Mouse (Mus musculus): ENCODE measurements around the gene Rabggta. TPM values are rescaled to one million over a fixed set of nuclear protein-coding genes. Genes with fewer than 3 reads are reported as not detected.
A peak's percentile ranks its signal among the peaks of the same experiment; 100 is the strongest.

Gene Rabggta
- polyA plus RNA-seq, 1 experiment from 2014 or later: 65.1 TPM

DNA sequence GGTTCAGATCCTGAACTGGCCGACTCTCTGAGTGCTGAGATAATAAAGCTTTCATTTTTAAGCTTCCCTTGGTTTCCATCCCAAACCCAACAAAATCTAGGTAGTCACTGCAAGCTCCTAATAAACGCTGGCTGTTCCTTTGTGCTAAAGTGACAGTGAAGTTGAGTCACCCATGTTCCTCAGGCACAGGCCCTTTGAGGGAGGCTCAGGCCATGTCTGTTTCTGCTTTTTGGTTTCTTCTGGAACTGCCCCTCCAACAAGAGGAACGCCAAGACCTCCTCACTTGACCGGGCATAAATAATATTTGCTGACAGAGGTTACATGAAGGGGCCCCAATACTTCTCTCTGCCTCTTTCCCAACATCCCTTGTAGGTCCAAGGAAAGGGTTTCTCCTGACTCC, 13.7 kb upstream of the Rabggta start:
- ATAC-seq: no peak
- no peak overlapping the region for H3K9ac ChIP-seq (ENCODE audit: low read depth, low read length)
- H3K27ac ChIP-seq (ENCODE audit: low read length): no peak overlapping the region
- H3K9me3 ChIP-seq (replicated peaks; ENCODE audit: control insufficient read depth, low read length, poor library complexity, severe bottlenecking): no peaks in the 10 kb centered on the region
- no peak overlapping the region for H3K4me2 ChIP-seq (ENCODE audit: low read length)
- H3K27me3 ChIP-seq (ENCODE audit: control insufficient read depth, insufficient read depth, low read depth, low read length): no peaks in the 10 kb centered on the region
- 86% methylated on average over 4 of the region's 4 CpGs for WGBS
- H3K36me3 ChIP-seq (ENCODE audit: control insufficient read depth, insufficient read depth, low read length): peaks cover 15% of the 10 kb centered on the region; the same call in 1 of the 2 replicates
- H3K4me1 ChIP-seq (ENCODE audit: control insufficient read depth, insufficient read depth, low read length): no peaks in the 10 kb centered on the region
- H3K4me3 ChIP-seq (ENCODE audit: low read depth, low read length): no peak overlapping the region

DNA sequence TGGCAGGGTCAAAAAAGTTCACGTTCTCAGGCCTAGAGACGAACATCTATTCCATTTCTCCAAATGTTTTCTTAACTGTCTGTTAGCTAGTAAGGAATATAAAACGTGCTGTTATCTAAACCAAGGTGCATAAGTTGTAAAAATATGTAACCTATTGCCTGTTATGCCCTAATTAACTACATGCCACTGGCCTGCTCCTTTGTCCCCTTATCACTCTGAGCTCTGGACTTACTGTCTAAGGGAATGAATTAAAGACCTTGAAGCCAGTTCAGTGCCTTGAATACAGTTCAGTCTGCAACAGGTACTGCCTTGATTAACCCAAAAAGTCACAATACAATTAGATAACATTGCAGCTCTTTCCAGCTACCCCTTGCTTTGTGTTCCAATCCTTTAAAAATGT, 13.3 kb upstream of the Rabggta start:
- no peak overlapping the region for H3K27ac ChIP-seq (ENCODE audit: low read length)
- H3K9me3 ChIP-seq (replicated peaks; ENCODE audit: control insufficient read depth, low read length, poor library complexity, severe bottlenecking): no peaks in the 10 kb centered on the region
- 69% methylated on average over 3 of the region's 3 CpGs for WGBS
- H3K4me2 ChIP-seq (ENCODE audit: low read length): no peak overlapping the region
- ATAC-seq: no peak
- no peak overlapping the region for H3K4me3 ChIP-seq (ENCODE audit: low read depth, low read length)
- no peaks in the 10 kb centered on the region for H3K4me1 ChIP-seq (ENCODE audit: control insufficient read depth, insufficient read depth, low read length)
- H3K9ac ChIP-seq (ENCODE audit: low read depth, low read length): no peak overlapping the region
- no peaks in the 10 kb centered on the region for H3K27me3 ChIP-seq (ENCODE audit: control insufficient read depth, insufficient read depth, low read depth, low read length)
- H3K36me3 ChIP-seq (ENCODE audit: control insufficient read depth, insufficient read depth, low read length): peaks cover 15% of the 10 kb centered on the region; the same call in 1 of the 2 replicates

DNA sequence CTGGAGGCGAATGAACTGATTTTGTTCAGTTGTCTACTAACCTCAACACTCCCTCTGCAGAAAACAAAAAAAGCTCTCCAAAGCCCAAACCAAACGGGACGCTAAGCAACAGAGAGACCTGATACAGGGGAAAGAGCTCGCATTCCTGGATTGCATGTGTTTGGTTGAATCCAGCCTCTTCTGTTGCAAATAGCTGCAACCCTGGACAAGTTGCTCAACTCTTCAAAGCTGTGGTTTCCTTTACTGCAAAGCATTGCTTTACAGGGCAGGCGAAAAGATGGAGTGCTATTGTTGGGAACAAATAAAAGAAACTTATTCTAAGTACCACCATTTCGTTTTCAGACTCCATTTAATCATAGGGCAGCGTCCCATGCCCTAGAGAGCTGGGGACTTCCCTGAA, 12.8 kb upstream of the Rabggta start:
- Histone ChIP-seq H3K36me3 (ENCODE audit: control insufficient read depth, insufficient read depth, low read length) (peaks cover 11% of the 10 kb centered on the region; the same call in 1 of the 2 replicates), H3K4me1 (ENCODE audit: control insufficient read depth, insufficient read depth, low read length) (no peaks in the 10 kb centered on the region), H3K27me3 (ENCODE audit: control insufficient read depth, insufficient read depth, low read depth, low read length) (no peaks in the 10 kb centered on the region), H3K9me3 (replicated peaks; ENCODE audit: control insufficient read depth, low read length, poor library complexity, severe bottlenecking) (no peaks in the 10 kb centered on the region), H3K27ac (ENCODE audit: low read length) (no peak overlapping the region), H3K4me3 (ENCODE audit: low read depth, low read length) (no peak overlapping the region), H3K9ac (ENCODE audit: low read depth, low read length) (no peak overlapping the region), H3K4me2 (ENCODE audit: low read length) (no peak overlapping the region)
- 75% methylated on average over 7 of the region's 7 CpGs for WGBS
- no peak for ATAC-seq

DNA sequence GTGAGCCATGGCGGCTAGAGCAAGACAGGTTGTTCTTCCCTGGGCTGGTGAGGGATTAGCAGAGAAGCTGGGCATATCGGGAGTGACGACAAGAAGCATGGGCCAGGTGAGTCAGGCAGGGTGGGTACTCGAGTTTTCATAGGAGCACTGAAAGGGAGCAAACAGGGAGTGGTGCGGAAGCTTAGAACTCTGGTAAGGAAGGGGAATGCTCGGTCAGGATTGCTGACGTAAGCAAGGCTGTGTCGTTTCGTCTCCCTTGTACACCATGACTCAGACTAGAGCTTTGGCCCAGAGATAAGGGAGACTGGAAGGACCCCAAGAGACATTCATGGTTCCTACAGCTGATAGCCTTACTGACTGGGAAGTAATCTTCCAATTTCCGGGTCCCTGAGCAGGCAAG, 11.8 kb upstream of the Rabggta start:
- WGBS: 80% methylated on average over 10 of the region's 10 CpGs
- H3K27me3 ChIP-seq (ENCODE audit: control insufficient read depth, insufficient read depth, low read depth, low read length): no peaks in the 10 kb centered on the region
- ATAC-seq: no peak
- no peak overlapping the region for H3K27ac ChIP-seq (ENCODE audit: low read length)
- H3K4me3 ChIP-seq (ENCODE audit: low read depth, low read length): no peak overlapping the region
- no peaks in the 10 kb centered on the region for H3K4me1 ChIP-seq (ENCODE audit: control insufficient read depth, insufficient read depth, low read length)
- no peak overlapping the region for H3K4me2 ChIP-seq (ENCODE audit: low read length)
- H3K9ac ChIP-seq (ENCODE audit: low read depth, low read length): no peak overlapping the region
- H3K36me3 ChIP-seq (ENCODE audit: control insufficient read depth, insufficient read depth, low read length): peaks cover 7% of the 10 kb centered on the region; the same call in 1 of the 2 replicates
- no peaks in the 10 kb centered on the region for H3K9me3 ChIP-seq (replicated peaks; ENCODE audit: control insufficient read depth, low read length, poor library complexity, severe bottlenecking)

DNA sequence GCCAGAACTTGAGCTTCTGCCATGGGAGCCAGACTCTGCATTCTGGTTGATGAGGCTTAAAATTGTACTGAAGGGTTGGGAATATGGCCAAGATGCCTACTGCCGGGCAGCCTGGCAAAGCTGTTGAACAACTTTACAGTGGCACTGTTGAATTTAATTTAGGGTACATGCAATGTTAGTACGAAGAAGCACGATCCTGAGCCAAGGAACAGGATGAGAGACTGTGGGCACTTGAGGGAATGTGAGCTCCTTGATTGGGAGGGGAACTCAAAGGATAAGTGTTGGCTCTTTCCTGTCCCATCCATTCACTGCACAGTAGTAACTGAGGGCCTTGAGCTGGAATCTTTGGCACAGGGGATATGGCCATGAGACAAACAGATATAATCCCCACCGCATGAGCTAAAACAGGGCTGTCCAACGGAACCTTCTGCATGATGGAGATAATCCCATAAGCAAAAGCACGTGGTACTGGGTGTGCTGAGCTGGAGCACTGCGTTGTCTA, 8.5 kb upstream of the Rabggta start:
- Histone ChIP-seq H3K4me3 (ENCODE audit: low read depth, low read length) (no peak overlapping the region), H3K4me2 (ENCODE audit: low read length) (no peak overlapping the region), H3K4me1 (ENCODE audit: control insufficient read depth, insufficient read depth, low read length) (no peaks in the 10 kb centered on the region), H3K9me3 (replicated peaks; ENCODE audit: control insufficient read depth, low read length, poor library complexity, severe bottlenecking) (no peaks in the 10 kb centered on the region), H3K9ac (ENCODE audit: low read depth, low read length) (no peak overlapping the region), H3K27me3 (ENCODE audit: control insufficient read depth, insufficient read depth, low read depth, low read length) (no peaks in the 10 kb centered on the region), H3K36me3 (ENCODE audit: control insufficient read depth, insufficient read depth, low read length) (no peaks in the 10 kb centered on the region), H3K27ac (ENCODE audit: low read length) (no peak overlapping the region)
- WGBS: 73% methylated on average over 7 of the region's 7 CpGs
- ATAC-seq: peak; percentile 73

DNA sequence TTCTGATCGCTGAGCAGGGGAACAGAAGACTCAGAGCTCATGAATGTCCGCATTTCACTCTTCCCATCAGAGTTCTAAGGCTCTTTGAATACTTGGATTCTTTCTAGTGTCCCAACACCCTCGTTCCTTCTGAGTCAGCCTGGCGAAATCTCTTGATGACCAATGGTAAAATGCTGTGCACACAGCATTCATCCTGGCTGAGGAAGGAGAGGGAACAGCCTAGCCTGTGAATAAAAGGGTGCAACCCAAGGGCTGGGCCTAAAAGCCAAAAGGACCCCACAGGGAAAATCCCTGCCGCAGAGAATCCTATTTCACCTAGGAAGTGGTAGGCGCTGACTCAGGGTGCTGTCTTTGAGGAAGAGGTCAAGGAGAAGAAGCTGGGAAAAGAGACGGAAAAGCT, 8.1 kb upstream of the Rabggta start:
- ATAC-seq: no peak; the same call in 1 of the 2 replicates
- H3K9ac ChIP-seq (ENCODE audit: low read depth, low read length): no peak overlapping the region
- H3K27me3 ChIP-seq (ENCODE audit: control insufficient read depth, insufficient read depth, low read depth, low read length): no peaks in the 10 kb centered on the region
- H3K4me1 ChIP-seq (ENCODE audit: control insufficient read depth, insufficient read depth, low read length): no peaks in the 10 kb centered on the region
- H3K9me3 ChIP-seq (replicated peaks; ENCODE audit: control insufficient read depth, low read length, poor library complexity, severe bottlenecking): no peaks in the 10 kb centered on the region
- H3K36me3 ChIP-seq (ENCODE audit: control insufficient read depth, insufficient read depth, low read length): no peaks in the 10 kb centered on the region
- H3K27ac ChIP-seq (ENCODE audit: low read length): no peak overlapping the region
- H3K4me3 ChIP-seq (ENCODE audit: low read depth, low read length): no peak overlapping the region
- H3K4me2 ChIP-seq (ENCODE audit: low read length): no peak overlapping the region
- 71% methylated on average over 7 of the region's 7 CpGs for WGBS

DNA sequence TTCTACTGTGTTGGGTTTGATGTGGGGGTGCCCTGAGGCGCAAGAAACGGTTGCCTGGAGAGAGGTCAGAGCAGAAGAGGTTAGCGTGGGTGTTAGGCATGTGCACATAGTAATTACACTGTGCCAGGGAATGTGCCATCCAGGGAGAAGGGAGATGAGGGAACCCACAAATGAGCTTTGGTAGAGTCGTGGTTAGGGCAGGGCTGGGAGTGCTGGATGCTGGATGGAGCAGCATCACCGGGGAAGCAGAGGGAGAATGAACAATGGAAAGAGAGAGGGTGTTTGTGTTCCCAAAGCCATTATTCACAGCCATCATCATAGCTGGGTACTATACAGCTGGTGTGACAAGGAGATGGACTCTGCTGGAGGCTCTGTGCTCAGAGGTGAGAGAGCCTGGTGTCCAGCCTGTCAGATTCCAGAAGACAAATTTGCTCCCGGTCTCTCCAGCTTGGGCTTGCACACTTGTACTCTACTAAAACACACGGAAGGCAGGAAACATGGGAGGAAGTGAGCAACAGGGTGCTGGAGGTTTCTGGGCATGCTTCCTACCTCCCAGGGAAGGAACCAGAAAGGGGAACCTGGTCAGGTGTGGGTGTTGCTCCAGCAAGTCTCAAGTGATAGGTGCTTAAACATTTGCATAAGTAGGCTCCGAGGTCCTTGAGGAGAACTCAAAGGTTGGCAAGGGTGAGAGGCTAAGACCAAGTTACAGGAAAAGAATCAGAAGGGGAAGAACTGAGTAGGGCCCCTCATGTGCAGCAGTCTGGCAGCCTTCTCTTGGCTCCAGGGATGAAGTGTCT, 6.0 kb upstream of the Rabggta start:
- Histone ChIP-seq H3K36me3 (ENCODE audit: control insufficient read depth, insufficient read depth, low read length) (no peaks in the 10 kb centered on the region), H3K4me3 (ENCODE audit: low read depth, low read length) (no peak overlapping the region), H3K9ac (ENCODE audit: low read depth, low read length) (no peak overlapping the region), H3K9me3 (replicated peaks; ENCODE audit: control insufficient read depth, low read length, poor library complexity, severe bottlenecking) (no peaks in the 10 kb centered on the region), H3K4me2 (ENCODE audit: low read length) (no peak overlapping the region), H3K4me1 (ENCODE audit: control insufficient read depth, insufficient read depth, low read length) (no peaks in the 10 kb centered on the region), H3K27me3 (ENCODE audit: control insufficient read depth, insufficient read depth, low read depth, low read length) (no peaks in the 10 kb centered on the region), H3K27ac (ENCODE audit: low read length) (no peak overlapping the region)
- 69% methylated on average over 8 of the region's 8 CpGs for WGBS
- no peak for ATAC-seq

DNA sequence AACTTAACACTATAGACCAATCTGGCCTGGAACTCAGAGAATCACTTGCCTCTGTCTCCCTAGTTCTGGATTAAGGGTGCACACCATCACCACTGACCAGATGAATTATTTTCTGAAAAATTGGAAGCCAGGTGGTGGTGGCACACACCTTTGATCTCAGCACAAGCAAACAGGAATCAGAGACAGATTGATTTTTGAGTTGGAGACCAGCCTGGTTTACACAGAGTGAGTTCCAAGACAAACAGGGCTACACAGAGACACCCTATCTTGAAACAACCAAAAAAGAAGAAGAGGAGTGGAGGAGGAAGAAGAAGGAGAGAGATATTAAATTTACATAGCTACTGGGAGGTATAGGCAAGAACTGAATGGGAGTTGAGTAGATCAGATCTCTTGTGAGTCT, 4.2 kb upstream of the Rabggta start:
- Histone ChIP-seq H3K4me2 (ENCODE audit: low read length) (no peak overlapping the region), H3K9ac (ENCODE audit: low read depth, low read length) (no peak overlapping the region), H3K27me3 (ENCODE audit: control insufficient read depth, insufficient read depth, low read depth, low read length) (no peaks in the 10 kb centered on the region), H3K4me3 (ENCODE audit: low read depth, low read length) (no peak overlapping the region), H3K9me3 (replicated peaks; ENCODE audit: control insufficient read depth, low read length, poor library complexity, severe bottlenecking) (no peaks in the 10 kb centered on the region), H3K36me3 (ENCODE audit: control insufficient read depth, insufficient read depth, low read length) (no peaks in the 10 kb centered on the region), H3K27ac (ENCODE audit: low read length) (no peak overlapping the region), H3K4me1 (ENCODE audit: control insufficient read depth, insufficient read depth, low read length) (peaks cover 7% of the 10 kb centered on the region)
- no peak for ATAC-seq

DNA sequence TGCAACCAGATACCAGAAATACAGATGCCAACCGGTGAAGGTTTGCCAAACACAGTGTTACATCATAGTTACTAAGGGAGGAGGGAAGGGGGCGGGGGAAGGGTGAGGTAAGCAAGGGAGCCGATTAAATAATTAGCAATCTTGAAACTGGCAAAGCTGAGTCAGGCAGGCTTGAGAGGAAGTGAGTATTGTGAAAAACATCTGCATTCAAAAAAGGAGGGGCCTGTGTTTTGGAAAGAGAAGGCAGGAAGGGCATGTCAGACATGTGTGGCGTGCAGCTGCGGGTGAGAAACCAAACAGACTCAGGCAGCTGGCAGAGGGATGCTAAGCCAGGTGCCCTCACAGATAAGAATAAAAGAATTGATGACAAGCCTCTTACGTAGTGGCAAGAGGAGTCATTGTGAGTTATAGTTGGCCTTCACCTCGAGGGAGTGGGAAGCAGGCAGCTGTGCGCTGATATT, 2.4 kb upstream of the Rabggta start:
- Histone ChIP-seq H3K9ac (ENCODE audit: low read depth, low read length) (no peak overlapping the region), H3K4me1 (ENCODE audit: control insufficient read depth, insufficient read depth, low read length) (peaks cover 14% of the 10 kb centered on the region), H3K4me3 (ENCODE audit: low read depth, low read length) (no peak overlapping the region), H3K27ac (ENCODE audit: low read length) (no peak overlapping the region), H3K36me3 (ENCODE audit: control insufficient read depth, insufficient read depth, low read length) (peaks cover 5% of the 10 kb centered on the region; the same call in 1 of the 2 replicates), H3K27me3 (ENCODE audit: control insufficient read depth, insufficient read depth, low read depth, low read length) (no peaks in the 10 kb centered on the region), H3K4me2 (ENCODE audit: low read length) (no peak overlapping the region), H3K9me3 (replicated peaks; ENCODE audit: control insufficient read depth, low read length, poor library complexity, severe bottlenecking) (no peaks in the 10 kb centered on the region)
- 70% methylated on average over 8 of the region's 8 CpGs for WGBS
- no peak for ATAC-seq
